Mouse (Mus musculus): ENCODE measurements around the gene B4galt2.
A peak's percentile ranks its signal among the peaks of the same experiment; 100 is the strongest.

The B4galt2 gene

DNA sequence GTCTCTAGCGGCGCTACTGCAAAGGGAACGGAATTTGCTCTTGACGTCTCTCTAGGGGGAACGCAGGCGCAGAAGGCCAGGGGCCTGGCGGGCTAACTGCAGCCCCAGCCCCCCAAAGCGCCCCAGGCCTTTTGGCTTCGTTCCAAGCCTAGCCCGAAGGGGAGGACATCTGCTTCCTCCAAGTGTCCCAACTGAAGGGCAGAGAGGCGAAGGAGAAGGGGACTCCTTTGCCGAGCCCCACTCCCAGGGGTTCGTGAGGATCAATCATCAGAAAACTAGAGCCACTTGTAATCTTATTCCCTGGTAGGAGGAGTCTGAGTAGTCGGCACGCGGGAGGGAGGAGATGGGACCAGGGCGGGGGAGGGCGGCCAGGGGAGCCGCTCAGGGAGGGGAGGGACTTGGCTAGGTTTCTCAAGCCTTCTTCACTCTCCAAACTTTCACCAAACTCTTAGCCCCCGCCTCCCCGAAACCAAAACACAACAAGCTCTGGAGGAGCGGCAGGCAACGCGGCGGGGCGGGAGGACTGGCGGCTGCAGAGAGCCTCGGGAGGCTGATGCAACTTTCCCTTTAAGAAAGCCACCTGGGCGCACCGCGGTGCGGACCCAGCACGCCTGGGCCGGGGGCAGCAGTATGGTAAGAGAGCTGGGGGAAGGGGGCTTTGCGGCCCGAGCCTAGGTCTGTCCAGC, 48.3 kb downstream of the B4galt2 start:
- DNase-seq (ENCODE audit: low spot score) = peak; percentile 65

DNA sequence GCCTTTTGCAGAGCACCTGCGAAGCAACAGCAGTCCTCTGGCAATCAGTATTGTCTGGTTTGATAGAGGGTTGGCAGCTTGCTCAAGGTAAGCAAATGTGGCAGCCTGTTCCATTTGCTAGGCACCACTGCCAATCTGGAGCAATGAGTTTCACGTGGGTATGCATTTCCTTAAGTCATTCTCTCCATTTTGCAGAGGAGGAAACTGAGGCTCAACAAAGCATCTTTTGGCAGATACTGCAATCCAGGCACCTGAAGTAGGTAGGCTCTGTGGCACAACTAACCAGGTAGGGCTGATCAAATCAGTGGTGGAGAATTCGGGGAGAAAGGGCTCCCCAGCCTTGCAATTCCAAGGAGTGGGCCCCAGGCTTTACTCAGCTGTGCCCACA, 48.8 kb downstream of the B4galt2 start, which contains the start of gene Slc6a9:
Slc6a9 (plus strand) TSS at position 50 of the 388 bp plus-strand sequence.
- DNase-seq (ENCODE audit: low spot score) = no peak

DNA sequence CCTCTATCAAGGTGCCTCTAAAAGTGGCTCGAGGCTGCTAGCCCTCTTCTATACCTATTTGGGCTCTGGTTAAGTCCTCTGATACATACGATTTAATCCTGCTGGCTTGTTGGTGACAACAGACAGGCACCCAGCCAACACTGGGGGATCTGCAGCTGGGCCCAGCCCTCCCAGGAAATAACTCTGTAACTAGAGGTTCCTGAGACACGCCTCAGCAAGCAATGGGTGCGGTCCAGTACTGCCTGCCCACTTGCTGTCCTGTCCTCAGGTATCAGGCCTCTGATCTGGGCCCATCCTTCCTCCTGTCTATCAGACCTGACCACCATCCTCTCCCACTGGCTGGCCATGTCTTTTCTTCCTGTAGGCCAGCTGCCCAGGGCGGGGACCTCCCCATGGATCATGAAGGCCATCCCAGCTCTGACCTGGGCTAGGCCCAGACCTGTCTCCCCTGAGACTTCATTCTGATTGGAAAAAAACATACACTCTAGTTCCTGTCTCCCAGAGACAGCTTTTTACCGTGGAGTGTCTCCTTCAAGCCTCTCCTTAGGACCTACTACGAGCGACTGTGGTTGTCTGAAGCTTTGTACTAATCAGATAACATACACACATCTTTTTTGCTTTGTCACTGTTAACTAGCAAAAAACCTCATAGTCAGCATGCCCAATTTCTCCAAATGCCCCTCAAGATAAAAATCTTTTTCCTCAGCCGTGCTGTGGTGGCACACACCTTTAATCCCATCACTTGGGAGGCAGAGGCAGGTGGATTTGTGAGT, 51.2 kb downstream of the B4galt2 start:
- peak; percentile 63 for DNase-seq (ENCODE audit: low spot score)

DNA sequence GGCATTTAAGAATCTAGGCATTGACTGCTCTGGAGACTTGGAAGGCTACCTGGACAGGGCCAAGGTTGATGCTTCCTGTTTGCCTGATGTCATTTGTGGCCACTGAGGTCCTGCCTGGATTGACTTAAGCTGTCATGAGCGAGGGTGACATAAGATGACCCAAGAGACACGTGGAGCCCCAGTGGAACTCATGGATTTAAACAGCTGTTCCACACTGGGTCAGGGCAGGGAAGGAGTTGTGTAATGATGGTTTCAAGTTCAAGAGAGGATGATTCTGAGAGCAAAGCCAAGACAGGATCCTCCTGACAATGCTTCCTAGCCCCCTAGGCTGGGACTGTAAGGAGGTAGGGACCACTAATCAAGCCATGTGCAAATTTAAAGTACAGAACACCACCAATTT, 51.8 kb downstream of the B4galt2 start:
- DNase-seq (ENCODE audit: low spot score) = no peak

DNA sequence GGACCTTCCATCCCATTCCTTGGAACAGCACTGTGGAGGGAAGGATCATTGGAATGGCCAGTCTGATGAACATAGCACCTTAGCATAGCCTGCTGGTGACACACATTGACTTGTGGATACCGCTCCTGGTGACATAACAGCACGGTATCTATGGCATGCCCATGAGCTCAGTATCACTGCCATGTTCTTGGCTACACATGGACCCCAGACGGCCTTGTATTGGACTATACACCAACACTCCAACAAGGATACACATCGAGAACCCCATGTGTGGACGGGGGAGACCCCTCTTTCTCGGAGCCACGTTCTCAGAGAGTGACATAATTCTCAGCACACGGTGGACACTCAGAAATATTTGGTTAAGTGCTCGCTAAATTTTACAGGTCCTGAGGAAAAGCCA, 52.5 kb downstream of the B4galt2 start:
- DNase-seq (ENCODE audit: low spot score) = no peak

DNA sequence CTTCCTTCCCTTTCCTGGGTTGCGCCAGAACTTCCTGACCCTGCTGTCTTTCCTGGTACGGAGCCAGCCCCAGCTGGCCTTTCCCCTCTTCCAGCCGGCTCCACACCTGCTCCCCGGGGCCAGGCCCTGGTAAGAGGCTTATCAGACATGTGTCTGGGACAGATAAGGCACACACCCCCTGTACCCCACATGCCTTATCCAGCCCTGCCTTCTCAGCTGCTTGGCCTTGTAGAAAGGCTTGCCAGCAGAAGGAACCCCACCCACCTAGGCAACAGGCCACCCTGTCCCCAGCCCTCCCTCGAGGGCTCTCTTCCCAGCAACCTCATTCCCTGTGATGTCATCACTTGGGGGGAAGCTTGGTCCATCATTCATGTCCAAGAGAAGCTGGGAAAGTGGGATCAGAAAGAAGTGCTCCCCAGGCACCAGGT, 53.1 kb downstream of the B4galt2 start:
- DNase-seq (ENCODE audit: low spot score) = peak; percentile 76

DNA sequence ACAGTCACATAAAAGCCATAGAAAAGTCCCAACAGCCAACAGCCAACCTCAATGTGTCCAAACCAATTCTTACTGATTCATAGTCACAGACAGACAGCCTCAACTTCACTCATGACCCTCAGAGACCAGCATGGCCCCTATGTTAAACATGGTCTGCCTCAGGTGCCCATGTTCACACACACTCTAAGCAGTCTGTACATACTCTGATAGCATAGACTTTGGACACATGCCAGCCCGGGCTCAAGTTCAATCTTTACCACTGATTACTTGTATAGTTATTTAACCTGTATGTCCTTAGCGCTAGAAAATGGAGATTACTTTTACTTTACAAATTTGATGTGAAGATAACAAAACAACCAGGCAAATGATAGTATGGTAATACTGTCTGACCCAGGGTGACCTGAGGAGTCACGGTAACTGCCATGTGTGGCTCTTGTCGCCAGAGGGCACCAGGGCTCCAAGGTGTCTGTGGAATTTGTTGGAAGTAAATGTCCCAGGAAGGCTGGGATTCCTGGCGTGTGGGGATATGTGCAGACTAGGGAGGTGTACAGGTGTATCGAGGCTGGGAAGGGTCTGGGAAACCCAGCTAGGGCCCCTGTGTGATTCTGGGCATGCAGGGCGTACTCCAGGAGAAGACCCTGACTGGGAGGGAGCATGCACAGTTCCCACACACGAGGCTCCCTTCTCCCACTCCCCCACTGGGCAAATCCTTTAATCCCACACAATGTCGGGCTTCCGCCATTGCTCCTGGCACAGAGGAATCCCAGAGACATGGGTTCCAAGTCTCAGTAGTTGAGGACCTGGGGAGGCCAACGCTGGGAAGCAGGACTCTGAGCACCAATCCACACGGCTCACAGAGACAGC, 53.8 kb downstream of the B4galt2 start:
- peak; percentile 71 for DNase-seq (ENCODE audit: low spot score)

DNA sequence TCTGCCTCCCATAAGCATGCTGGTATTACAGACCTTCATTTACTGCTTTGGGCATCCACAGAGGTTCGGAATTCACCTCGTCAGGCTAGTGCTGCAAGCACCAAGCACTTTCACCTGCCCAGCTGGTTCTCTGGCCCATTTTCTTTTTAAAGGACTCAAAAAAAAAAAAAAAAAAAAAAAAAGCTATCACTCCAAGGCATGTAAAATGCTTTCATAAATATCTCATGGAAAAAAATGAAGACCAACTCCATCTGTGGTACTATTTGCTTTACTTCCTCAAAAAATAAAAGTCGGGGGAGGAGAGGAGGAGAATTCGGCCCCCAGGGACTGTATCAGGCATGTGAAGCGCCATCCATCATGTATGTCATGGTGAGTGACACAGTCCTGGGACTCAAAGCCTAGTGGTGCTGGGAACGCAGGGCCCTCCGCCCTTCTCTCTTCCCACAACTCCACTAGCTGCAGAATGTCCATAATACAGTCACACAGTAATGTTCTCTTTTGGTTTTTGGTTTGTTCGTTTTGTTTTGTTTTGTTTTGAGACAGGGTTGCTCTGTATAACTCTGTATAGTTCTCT, 54.6 kb downstream of the B4galt2 start:
- no peak for DNase-seq (ENCODE audit: low spot score)

Data from spleen, adult 12 weeks (tissue).